Mouse (Mus musculus): ENCODE results near the gene Zfp541. TPM values are rescaled to one million over a fixed set of nuclear protein-coding genes. Genes with fewer than 3 reads are reported as not detected.

The Zfp541 gene
- polyA plus RNA-seq, 1 experiment: not detected

GRCm38 (mm10) chr7:16087587-16087986, 26.0 kb downstream of the Zfp541 start:
- Histone ChIP-seq H3K4me3 (ENCODE audit: low read depth, low read length) (no peak overlapping the region), H3K27me3 (ENCODE audit: control insufficient read depth, insufficient read depth, low read length) (no peaks in the 10 kb centered on the region), H3K4me1 (ENCODE audit: control insufficient read depth, insufficient read depth, insufficient read length, low read length) (no peaks in the 10 kb centered on the region), H3K36me3 (ENCODE audit: control insufficient read depth, insufficient read depth, low read length) (no peaks in the 10 kb centered on the region), H3K27ac (ENCODE audit: insufficient read depth, low read depth, low read length) (no peak overlapping the region)
- 80% methylated on average over 2 of the region's 2 CpGs for WGBS
- TF ChIP-seq POLR2A (IDR thresholded peaks at IDR 0.05; ENCODE audit: low read depth, low read length) (no peak), CTCF (IDR thresholded peaks at IDR 0.05; ENCODE audit: extremely low read depth, insufficient read length, insufficient replicate concordance, low read depth, low read length) (no peak)

- TF ChIP-seq CTCF (IDR thresholded peaks at IDR 0.05; ENCODE audit: extremely low read depth, insufficient read length, insufficient replicate concordance, low read depth, low read length) (no peak), POLR2A (IDR thresholded peaks at IDR 0.05; ENCODE audit: low read depth, low read length) (no peak)
- Histone ChIP-seq H3K27me3 (ENCODE audit: control insufficient read depth, insufficient read depth, low read length) (no peaks in the 10 kb centered on the region), H3K4me1 (ENCODE audit: control insufficient read depth, insufficient read depth, insufficient read length, low read length) (peaks cover 3% of the 10 kb centered on the region; the same call in 1 of the 2 replicates), H3K36me3 (ENCODE audit: control insufficient read depth, insufficient read depth, low read length) (no peaks in the 10 kb centered on the region), H3K4me3 (ENCODE audit: low read depth, low read length) (no peak overlapping the region), H3K27ac (ENCODE audit: insufficient read depth, low read depth, low read length) (no peak overlapping the region)
- WGBS: 70% methylated on average over 3 of the region's 3 CpGs
Observed at GRCm38 (mm10) chr7:16094592-16094991, 33.0 kb downstream of the Zfp541 start.

GRCm38 (mm10) chr7:16098021-16099017, 36.7 kb downstream of the Zfp541 start, which contains the start of gene Napa:
TSS of gene Napa (plus strand) at chr7:16098458.
- TF ChIP-seq CTCF (IDR thresholded peaks at IDR 0.05; ENCODE audit: extremely low read depth, insufficient read length, insufficient replicate concordance, low read depth, low read length) (peak; percentile 31; the same call in 1 of the 2 replicates), POLR2A (IDR thresholded peaks at IDR 0.05; ENCODE audit: low read depth, low read length) (peak; percentile 95; the same call in 1 of the 2 replicates)
- H3K27ac ChIP-seq (ENCODE audit: insufficient read depth, low read depth, low read length): peak within 1 kb of the TSS; percentile 72
- H3K27me3 ChIP-seq (ENCODE audit: control insufficient read depth, insufficient read depth, low read length): no peaks in the 10 kb centered on the region
- under 1% methylated on average over 68 of the region's 68 CpGs for WGBS
- peaks cover 9% of the 10 kb centered on the region for H3K36me3 ChIP-seq (ENCODE audit: control insufficient read depth, insufficient read depth, low read length)
- peak within 1 kb of the TSS; percentile 74 for H3K4me3 ChIP-seq (ENCODE audit: low read depth, low read length)
- peaks cover 10% of the 10 kb centered on the region for H3K4me1 ChIP-seq (ENCODE audit: control insufficient read depth, insufficient read depth, insufficient read length, low read length)

GRCm38 (mm10) chr7:16099901-16100300, 38.3 kb downstream of the Zfp541 start:
- Histone ChIP-seq H3K27ac (ENCODE audit: insufficient read depth, low read depth, low read length) (no peak overlapping the region), H3K36me3 (ENCODE audit: control insufficient read depth, insufficient read depth, low read length) (peaks cover 9% of the 10 kb centered on the region), H3K4me3 (ENCODE audit: low read depth, low read length) (no peak overlapping the region), H3K4me1 (ENCODE audit: control insufficient read depth, insufficient read depth, insufficient read length, low read length) (peaks cover 10% of the 10 kb centered on the region), H3K27me3 (ENCODE audit: control insufficient read depth, insufficient read depth, low read length) (no peaks in the 10 kb centered on the region)
- WGBS: 35% methylated on average over 4 of the region's 4 CpGs
- TF ChIP-seq CTCF (IDR thresholded peaks at IDR 0.05; ENCODE audit: extremely low read depth, insufficient read length, insufficient replicate concordance, low read depth, low read length) (no peak), POLR2A (IDR thresholded peaks at IDR 0.05; ENCODE audit: low read depth, low read length) (no peak)

GRCm38 (mm10) chr7:16101081-16101480, 39.5 kb downstream of the Zfp541 start:
- Histone ChIP-seq H3K27me3 (ENCODE audit: control insufficient read depth, insufficient read depth, low read length) (no peaks in the 10 kb centered on the region), H3K4me1 (ENCODE audit: control insufficient read depth, insufficient read depth, insufficient read length, low read length) (peaks cover 10% of the 10 kb centered on the region), H3K36me3 (ENCODE audit: control insufficient read depth, insufficient read depth, low read length) (peaks cover 9% of the 10 kb centered on the region), H3K27ac (ENCODE audit: insufficient read depth, low read depth, low read length) (no peak overlapping the region), H3K4me3 (ENCODE audit: low read depth, low read length) (no peak overlapping the region)
- WGBS: 81% methylated on average over 7 of the region's 7 CpGs
- TF ChIP-seq CTCF (IDR thresholded peaks at IDR 0.05; ENCODE audit: extremely low read depth, insufficient read length, insufficient replicate concordance, low read depth, low read length): no peak
- TF ChIP-seq POLR2A (IDR thresholded peaks at IDR 0.05; ENCODE audit: low read depth, low read length): no peak

- H3K4me1 ChIP-seq (ENCODE audit: control insufficient read depth, insufficient read depth, insufficient read length, low read length): peaks cover 10% of the 10 kb centered on the region
- WGBS: 72% methylated on average over 15 of the region's 15 CpGs
Observed at GRCm38 (mm10) chr7:16101726-16102475, 40.3 kb downstream of the Zfp541 start.

More at GRCm38 (mm10) chr7:16101726-16102475, 40.3 kb downstream of the Zfp541 start:
- TF ChIP-seq POLR2A (IDR thresholded peaks at IDR 0.05; ENCODE audit: low read depth, low read length) (no peak), CTCF (IDR thresholded peaks at IDR 0.05; ENCODE audit: extremely low read depth, insufficient read length, insufficient replicate concordance, low read depth, low read length) (no peak)
- Histone ChIP-seq H3K27ac (ENCODE audit: insufficient read depth, low read depth, low read length) (no peak overlapping the region), H3K4me3 (ENCODE audit: low read depth, low read length) (no peak overlapping the region), H3K27me3 (ENCODE audit: control insufficient read depth, insufficient read depth, low read length) (no peaks in the 10 kb centered on the region), H3K36me3 (ENCODE audit: control insufficient read depth, insufficient read depth, low read length) (peaks cover 9% of the 10 kb centered on the region)

Measured in small intestine, adult 2 months (tissue).